Mouse (Mus musculus): Measurements from ENCODE around the gene Vps13c.

The Vps13c gene

DNA sequence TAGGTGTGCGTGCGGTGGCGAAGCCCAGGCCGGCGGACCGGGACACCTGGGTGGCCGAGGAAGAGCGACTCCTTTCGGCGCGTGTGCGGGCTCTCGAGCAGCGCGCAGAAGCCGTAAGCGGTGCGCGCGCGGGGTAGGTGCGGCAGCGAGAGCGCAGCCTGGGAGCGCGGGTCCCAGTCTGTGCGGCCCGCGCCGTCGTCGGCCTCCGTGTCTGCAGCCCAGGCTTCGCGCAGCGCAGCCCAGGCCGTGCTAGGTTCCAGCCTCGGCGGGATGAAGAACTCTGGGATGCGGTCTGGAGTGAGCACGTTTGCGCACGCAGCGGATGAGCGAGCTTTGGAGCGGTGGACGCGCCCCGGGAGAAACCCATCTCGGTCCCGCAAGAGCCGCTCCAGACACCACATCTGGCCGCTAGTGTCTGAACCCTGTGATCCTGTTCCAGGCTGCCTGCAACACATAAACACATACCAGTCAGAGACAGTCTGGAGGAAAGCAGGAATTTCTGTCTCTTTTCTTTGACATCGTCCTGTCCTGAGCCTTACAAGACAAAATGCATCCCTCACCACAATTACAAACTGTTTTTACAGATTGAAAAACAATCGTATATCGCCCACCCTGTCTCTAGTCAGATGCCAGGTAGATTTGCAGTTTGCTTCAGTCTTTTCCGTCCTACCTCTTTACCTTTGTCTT is 8.7 kb upstream of the Vps13c start:
- peak in 1 of 2 experiments; percentile 59 for DNase-seq

DNA sequence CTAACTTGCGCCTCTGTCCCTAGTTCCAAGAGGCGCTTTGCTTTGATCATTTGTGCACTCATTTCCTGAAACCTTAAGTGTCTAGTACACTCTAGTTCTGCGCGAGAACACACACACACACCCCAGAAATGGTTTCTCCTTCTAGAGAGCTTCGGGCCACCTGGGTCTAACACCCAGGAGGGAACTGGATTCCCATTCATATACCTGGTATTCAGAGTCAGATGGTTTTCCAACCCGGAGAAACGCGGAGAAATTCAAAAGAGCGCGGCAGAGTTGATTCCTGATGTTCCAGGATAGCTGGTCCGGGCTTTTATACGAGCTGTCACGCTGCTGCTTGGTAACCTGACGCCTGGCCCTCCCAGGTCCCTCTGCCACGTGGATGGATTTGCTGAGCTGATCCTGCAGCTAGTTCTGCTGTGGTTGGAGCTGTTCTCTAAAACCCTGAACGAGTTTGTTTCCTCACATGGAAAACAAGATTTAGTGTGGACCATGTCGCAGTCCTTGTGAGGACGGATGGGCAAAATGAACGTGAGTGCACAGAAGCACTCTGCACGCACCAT is 8.1 kb upstream of the Vps13c start, which contains the start of gene C2cd4a:
TSS of gene C2cd4a (minus strand) at position 285 of the 560 bp plus-strand sequence.
- peak in 1 of 2 experiments; percentile 22 for DNase-seq

DNA sequence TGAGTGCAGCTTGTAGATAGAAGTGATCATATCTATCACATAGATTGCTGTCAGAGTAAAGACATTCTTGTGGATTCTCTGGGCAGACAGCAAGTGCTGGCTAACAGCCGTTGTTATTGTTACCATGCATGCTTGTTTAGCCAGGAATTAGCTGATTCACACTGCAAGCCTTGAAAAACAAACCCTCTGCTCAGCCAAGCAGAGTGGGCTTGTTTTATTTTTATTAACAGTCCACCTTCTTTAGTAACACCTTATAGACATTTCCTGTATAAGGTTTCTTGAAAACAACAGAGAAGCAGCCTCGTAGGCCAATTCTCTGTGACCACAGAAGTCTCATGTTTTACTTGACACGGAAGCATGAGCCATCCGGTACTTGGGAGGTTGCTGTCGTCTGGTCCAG is 5.7 kb upstream of the Vps13c start:
- DNase-seq = no peak

GRCm38 (mm10) chr9:67837311-67837710 is 2.9 kb upstream of the Vps13c start:
- no peak for DNase-seq

DNA sequence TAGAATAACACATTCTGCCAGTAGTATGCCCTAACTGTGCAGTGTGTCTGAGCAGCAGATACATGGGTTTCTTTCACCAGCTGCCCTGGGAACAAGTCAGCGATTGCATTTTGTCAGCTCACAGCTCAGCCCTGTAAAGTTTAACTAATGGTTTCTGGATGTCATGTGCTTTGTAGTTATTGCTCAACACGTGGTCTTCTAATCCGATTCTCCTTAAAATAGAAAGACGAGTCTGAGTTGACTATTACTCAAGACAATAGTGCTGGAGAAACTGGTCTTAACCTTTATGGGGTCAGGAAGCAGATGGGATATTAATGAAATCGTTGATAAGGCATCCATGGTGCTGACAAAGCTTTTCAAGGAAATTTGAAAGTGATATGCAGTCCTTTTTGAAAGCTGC is 2.6 kb downstream of the Vps13c start:
- no peak for DNase-seq

GRCm38 (mm10) chr9:67845012-67845411 is 4.8 kb downstream of the Vps13c start:
- DNase-seq = no peak

- peak; percentile 76 for DNase-seq
Measured at GRCm38 (mm10) chr9:67845648-67846047, 5.5 kb downstream of the Vps13c start.

GRCm38 (mm10) chr9:67846089-67846488 is 5.9 kb downstream of the Vps13c start:
- no peak for DNase-seq

GRCm38 (mm10) chr9:67847606-67848005 is 7.4 kb downstream of the Vps13c start:
- peak in 1 of 2 experiments; percentile 40 for DNase-seq

DNA sequence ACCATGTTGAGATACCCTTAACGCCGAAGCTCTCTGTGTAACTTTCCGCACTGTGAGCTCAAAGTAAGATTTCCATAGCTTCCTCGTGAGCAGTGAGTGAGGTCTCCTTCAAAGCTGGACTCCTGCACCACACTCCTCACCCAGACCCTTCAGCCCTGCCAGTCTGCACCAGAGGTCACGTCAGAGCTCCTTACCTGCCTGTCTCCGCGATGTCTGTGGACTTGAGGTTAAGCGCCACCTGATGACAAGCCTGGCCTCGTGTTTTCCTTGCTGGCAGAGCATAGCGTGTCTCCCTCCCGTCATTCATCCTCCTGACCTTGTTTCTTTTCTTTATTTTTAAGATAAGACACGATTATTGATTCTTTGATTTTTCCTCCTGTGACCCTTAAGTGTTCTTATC is 9.2 kb downstream of the Vps13c start:
- DNase-seq = no peak

GRCm38 (mm10) chr9:67849846-67850245 is 9.7 kb downstream of the Vps13c start:
- DNase-seq = no peak

- peak in 1 of 2 experiments; percentile 41 for DNase-seq
Measured at GRCm38 (mm10) chr9:67851150-67851549, 11.0 kb downstream of the Vps13c start.

GRCm38 (mm10) chr9:67860273-67860672 is 20.1 kb downstream of the Vps13c start:
- DNase-seq = no peak

GRCm38 (mm10) chr9:67863332-67863731 is 23.1 kb downstream of the Vps13c start:
- DNase-seq = no peak

- DNase-seq = peak in 1 of 2 experiments; percentile 23
Measured at GRCm38 (mm10) chr9:67864011-67864410, 23.8 kb downstream of the Vps13c start.

GRCm38 (mm10) chr9:67865411-67865810 is 25.2 kb downstream of the Vps13c start:
- DNase-seq = no peak

DNA sequence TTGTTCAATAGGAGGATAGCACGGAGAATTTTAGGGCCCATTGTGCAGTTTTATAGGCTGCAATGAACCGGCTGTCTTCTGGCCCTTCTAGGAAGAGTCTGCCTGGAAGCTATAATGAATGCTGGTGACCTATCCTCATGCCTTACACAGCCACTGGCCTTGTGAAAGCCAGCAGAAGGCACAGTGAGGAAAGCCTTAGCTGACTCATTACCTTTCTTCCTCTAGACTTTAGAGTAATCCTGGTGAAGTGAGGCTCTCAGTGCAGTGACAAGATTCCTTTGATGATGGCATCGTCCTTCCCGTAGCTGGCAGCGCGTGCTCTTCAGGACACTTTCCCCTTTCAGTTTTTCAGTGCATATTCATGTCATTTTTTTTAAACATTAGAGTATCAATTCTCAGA is 27.2 kb downstream of the Vps13c start:
- no peak for DNase-seq

GRCm38 (mm10) chr9:67869691-67870450 is 29.7 kb downstream of the Vps13c start:
- peak in 1 of 2 experiments; percentile 8 for DNase-seq

GRCm38 (mm10) chr9:67874522-67875222 is 34.5 kb downstream of the Vps13c start:
- no peak for DNase-seq

DNA sequence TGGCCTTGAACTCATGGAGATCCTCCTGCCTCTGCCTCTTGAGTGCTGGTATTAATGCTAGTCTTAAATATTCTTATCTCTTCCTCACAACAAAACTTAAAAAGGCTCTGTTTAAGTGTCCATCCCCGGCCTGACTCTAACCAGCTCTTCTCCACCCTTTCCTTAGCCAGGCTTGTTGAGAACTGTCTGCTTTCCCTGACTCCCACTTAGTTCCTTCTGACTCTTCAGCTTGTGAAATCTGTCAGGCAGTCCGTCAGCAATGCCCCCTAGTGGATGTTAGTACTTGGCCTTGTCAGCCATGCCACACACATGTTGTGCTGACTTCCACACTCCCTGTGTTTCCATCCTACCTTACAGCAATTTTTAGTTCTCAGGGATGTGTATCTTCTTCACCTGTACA is 35.1 kb downstream of the Vps13c start:
- DNase-seq = peak; percentile 25 to 63

DNA sequence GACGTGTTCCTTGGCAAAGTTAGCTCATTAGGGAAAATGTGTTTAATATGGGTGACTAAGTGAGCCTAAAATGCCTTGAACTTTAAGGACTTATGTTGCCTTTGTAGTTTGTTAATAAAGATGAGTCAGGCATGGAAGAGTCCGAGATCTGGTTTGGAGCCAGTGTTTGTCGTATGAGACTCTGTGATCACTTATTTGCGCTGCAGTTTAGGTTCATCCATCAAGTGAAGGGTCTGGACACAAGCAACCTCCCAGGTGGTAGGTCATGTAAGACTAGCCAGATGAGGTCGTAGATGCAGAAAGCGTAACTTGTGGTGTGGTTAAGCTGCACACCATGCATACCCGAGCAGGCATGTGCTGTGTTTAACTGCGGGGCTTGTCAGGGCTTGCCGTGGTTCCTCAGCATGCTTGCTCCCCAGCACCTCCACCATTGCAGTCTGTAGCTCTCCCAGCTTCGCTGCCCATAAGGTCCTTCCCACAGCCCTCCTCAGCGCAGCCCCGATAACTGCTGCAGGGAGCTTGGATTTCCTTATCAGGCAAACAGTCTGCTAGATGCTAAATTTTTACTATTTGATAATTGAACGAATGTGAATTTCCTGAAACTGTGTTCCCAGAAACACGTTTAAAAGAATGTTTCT is 37.0 kb downstream of the Vps13c start:
- no peak for DNase-seq

DNA sequence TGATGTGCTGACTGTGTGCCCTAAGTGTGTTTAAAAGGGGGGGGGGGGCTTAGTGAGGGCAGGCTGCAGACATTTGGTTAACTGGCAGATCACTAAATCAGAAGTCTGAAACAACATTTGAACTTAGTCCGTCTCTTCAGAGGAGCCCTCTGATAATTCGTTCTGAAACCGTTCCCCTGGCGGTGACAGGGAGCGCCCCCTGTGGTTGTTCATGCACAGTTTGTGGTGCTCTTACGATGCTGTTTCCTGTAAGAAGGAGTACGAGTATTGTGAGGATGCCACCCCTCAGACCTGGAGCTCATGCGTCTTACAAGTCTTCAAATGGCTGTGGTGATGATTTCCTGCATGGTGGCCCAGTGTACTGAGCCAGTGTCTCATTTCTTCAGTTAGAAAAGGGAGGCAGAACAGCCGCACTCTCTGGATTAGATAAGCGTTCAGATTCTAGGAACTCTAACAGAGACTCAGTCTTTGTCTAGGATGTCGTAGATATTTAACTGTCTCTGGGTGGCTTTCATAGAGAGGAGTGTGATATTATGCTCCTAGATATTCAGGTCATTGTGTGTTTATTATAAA is 38.1 kb downstream of the Vps13c start:
- DNase-seq = no peak

Measured in cerebellum, postnatal 25 days (tissue).